Mouse (Mus musculus): ENCODE measurements around the gene Marveld1. TPM values are rescaled to one million over a fixed set of nuclear protein-coding genes. Genes with fewer than 3 reads are reported as not detected.

Marveld1 gene
- polyA plus RNA-seq, 1 experiment from 2014 or later = 34.3 TPM

DNA sequence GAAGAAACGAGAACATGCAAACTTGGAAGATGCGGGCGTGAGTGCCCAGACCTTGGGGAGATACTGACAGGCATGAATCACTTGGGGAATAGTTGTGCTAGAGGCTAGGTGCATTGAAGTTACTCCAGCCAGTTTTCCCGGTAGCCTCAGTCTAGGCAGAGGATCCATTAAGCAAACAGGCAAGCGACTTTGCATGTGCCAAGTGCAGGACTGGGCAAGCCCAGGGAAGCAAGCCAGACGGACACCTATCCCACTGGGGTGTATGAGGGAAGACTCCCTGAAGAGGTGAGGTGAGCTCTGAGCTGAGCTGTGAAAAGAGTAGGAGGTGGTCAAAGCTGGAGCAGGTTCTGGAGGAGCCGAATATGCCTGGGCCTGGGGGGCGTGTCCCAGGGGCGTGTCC lies 20.3 kb downstream of the Marveld1 start:
- ATAC-seq (no peak), DNase-seq (ENCODE audit: low read depth, low spot score) (no peak)
- CTCF ChIA-PET = interaction anchor here (1.1 to 9.1 kb wide), 4 partner anchors 17 to 133 kb away, joined by 3 to 97 read pairs (median 22); partner anchors contain the start of gene Pi4k2a
- peaks cover 3% of the 10 kb centered on the region for H3K27me3 ChIP-seq
- TF ChIP-seq CTCF (IDR thresholded peaks at IDR 0.05) = no peak
- in situ Hi-C loops (cut with MboI; ENCODE audit: low pct_unique_long_range_greater_than_20kb) = no loop called here
- POLR2A ChIA-PET = interaction anchor here (1.4 kb wide), 1 partner anchor 23 kb away, joined by 4 read pairs; no protein-coding TSS in a partner anchor

DNA sequence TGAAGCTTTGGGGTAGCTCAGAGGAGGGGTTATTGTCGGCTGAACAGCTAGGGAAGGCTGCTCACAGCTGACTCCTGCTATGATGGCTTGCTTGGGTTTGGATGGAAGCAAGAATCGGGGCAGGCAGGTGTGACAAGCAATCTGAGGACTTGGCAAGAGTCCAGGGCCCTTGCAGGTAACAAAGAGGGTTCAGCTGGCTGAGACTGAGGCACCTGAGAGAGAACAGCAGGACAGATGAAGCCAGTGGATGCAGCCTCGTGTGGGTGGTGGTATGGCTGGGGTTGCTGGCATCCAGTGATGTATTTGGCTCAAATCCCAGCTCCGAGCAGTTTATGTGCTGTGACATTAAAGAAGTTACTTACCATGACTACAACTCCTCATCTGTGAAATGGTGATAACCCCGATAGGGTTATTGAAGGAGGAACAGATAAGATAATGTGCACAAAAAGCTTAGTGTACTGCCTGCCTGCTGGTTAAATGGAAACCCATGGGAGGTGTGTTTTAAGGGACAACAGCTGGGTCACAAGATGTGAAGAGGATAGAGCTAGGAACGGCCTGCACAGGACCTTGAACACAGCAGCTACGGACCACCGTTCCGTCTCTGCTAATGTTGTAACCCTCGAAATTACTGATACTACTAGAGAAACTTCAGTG lies 22.2 kb downstream of the Marveld1 start:
- DNase-seq (ENCODE audit: low read depth, low spot score) (no peak), ATAC-seq (no peak)
- ChIA-PET CTCF (interaction anchor here (1.3 to 9.1 kb wide), 4 partner anchors 19 to 143 kb away, joined by 3 to 97 read pairs (median 21); partner anchors contain the start of gene Ankrd2), POLR2A (interaction anchor here (0.7 to 0.9 kb wide), 3 partner anchors 15 to 432 kb away, joined by 4 to 8 read pairs (median 5); no protein-coding TSS in a partner anchor)
- no peak for TF ChIP-seq CTCF (IDR thresholded peaks at IDR 0.05)
- H3K27me3 ChIP-seq = no peaks in the 10 kb centered on the region
- in situ Hi-C loops (cut with MboI; ENCODE audit: low pct_unique_long_range_greater_than_20kb) = no loop called here

DNA sequence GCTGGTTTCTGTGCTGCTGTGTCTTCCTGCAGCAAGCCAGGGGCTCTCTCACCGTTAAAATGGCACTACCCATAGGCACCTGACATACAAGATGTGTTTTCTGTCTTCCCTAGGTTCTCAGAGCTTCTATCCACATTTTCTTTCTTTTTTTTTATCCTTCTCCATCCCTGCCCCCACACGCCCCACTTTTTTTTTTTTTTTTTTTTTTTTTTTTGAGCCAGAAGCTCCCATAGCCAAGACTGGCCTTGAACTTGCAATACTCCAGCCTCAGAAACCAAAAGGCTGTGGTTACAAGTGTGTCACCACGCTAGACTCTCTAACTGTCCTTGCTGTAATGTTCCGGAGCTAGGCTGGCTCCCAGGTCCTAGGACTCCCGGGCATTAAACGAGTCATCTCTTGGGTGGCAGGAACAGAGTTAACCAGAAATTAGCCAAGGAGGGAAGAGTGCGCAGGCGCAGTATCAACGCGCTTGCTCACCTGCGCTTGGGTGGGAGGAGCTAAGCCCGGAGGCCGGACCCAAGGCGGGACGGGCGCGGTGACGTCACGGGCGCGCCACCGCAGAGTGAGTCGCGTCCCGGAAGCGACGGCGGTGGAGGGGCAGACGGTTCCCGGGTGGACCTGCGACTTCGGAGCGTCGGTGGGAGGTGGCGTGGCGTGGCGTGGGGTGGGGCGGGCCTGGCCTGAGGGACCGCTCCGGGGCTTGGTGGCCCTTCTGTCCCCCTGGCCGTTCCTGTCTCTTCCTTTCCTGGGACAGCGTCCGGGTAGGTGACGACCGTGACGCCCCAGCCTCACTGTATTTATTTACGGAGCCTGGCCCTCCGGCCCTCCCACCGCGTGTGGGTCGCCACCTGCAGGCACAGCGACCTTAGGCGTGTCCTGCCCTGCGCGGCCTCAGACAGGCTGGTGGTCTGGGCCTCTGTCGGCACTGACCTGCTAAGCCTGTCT lies 23.1 kb downstream of the Marveld1 start:
- ATAC-seq (peak; percentile 81), DNase-seq (ENCODE audit: low read depth, low spot score) (peak; percentile 90)
- in situ Hi-C loops (cut with MboI; ENCODE audit: low pct_unique_long_range_greater_than_20kb) = no loop called here
- ChIA-PET POLR2A (interaction anchor here (0.7 to 1.0 kb wide), 5 partner anchors 16 to 1354 kb away, joined by 3 to 8 read pairs (median 4); no protein-coding TSS in a partner anchor), CTCF (interaction anchor here (1.3 to 9.1 kb wide), 4 partner anchors 20 to 144 kb away, joined by 3 to 97 read pairs (median 21); partner anchors contain the start of gene Ankrd2)
- no peaks in the 10 kb centered on the region for H3K27me3 ChIP-seq
- TF ChIP-seq CTCF (IDR thresholded peaks at IDR 0.05) = no peak

DNA sequence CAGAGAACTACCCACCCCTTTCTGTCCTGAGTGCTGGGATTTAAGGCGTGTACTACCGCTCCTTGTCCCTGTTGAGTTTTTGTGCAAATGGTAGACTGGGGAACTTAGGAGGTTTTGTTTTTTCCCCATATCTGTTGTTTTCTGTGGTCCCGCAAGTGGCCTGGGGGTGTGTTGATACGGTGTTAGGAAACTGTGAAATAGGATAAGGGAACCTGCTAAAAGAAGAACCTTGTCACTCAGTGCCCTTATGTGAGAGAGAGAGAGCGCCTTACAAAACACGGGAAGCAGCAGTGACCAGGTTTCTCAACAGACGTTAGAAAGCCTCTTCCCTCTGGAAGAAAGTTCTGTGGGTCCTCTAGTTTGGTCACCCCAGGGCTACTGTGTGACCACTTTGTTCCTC lies 29.6 kb downstream of the Marveld1 start:
- TF ChIP-seq CTCF (IDR thresholded peaks at IDR 0.05) = no peak
- no peak for ATAC-seq
- in situ Hi-C loops (cut with MboI; ENCODE audit: low pct_unique_long_range_greater_than_20kb) = no loop called here
- H3K27me3 ChIP-seq = no peaks in the 10 kb centered on the region
- POLR2A ChIA-PET = no interaction called here
- no peak for DNase-seq (ENCODE audit: low read depth, low spot score)
- CTCF ChIA-PET = no interaction called here

DNA sequence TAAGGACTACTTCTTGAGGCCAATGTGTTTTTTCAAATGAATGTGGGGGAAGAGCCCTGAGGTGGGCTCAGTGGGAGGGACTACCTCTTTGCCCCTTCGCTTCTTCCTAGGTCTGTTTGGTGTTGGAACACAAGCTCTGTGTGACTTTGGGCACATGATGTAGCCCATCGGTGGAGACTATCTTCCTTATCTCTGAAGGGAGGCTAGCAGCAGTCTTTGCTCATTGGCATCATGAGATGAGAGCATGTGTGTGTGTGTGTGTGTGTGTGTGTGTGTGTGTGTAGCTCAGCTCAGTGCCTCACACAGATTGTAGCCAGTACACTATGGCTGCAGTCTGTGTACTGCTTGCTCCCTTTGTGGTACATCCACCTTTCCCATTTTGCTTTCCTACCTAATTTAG lies 30.3 kb downstream of the Marveld1 start:
- ATAC-seq (no peak), DNase-seq (ENCODE audit: low read depth, low spot score) (no peak)
- POLR2A ChIA-PET = no interaction called here
- H3K27me3 ChIP-seq = no peaks in the 10 kb centered on the region
- CTCF ChIA-PET = no interaction called here
- in situ Hi-C loops (cut with MboI; ENCODE audit: low pct_unique_long_range_greater_than_20kb) = no loop called here
- TF ChIP-seq CTCF (IDR thresholded peaks at IDR 0.05) = no peak

DNA sequence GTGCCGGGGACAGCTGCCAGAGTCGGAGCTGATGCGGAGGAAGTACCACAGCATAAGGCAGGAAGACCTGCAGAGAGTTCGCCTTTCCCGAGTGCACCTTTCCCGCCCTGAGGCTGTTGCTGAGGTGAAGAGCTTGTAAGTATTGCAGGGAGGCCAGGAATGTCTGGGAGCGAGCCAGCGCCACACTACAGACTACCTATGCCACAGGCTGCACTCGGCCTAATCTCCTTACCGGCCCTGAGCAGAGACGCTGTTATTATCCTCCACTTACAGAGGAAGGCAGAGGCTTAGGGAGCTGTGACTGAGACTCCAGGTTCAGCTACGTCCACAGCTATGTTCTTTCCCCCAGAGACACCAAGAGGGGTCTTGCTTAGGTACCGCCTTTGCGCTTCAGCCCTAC lies 32.2 kb downstream of the Marveld1 start:
- ATAC-seq = no peak
- H3K27me3 ChIP-seq = no peaks in the 10 kb centered on the region
- DNase-seq (ENCODE audit: low read depth, low spot score) = no peak
- in situ Hi-C loops (cut with MboI; ENCODE audit: low pct_unique_long_range_greater_than_20kb) = no loop called here
- CTCF ChIA-PET = interaction anchor here (1.1 kb wide), 1 partner anchor 32 kb away, joined by 3 read pairs; the partner anchor contains the start of gene Marveld1
- TF ChIP-seq CTCF (IDR thresholded peaks at IDR 0.05) = no peak
- POLR2A ChIA-PET = no interaction called here

DNA sequence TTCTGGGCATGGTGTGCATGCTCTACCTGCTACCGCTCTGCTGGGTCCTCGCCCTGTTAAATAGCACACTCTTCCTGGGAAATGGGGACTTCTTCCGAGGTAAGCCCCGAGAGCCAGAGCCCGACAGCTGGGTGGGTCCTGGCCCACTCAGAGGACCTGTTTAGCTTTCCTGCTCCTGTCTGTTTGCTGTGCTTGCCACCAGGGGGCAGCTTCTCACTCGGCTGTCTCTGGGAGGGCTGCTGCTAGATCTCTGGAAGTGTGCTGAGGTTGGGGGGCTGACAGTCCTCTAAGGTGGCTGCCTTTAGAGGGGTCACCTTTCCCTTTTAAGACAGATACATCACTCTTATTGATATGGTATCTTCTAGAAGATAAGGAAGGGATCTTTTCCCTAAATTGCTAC lies 35.5 kb downstream of the Marveld1 start:
- CTCF ChIA-PET = interaction anchor here (0.8 to 4.0 kb wide), 10 partner anchors 8 to 120 kb away, joined by 3 to 19 read pairs (median 4); no protein-coding TSS in a partner anchor
- no peak for ATAC-seq
- TF ChIP-seq CTCF (IDR thresholded peaks at IDR 0.05) = peak; percentile 75
- POLR2A ChIA-PET = no interaction called here
- DNase-seq (ENCODE audit: low read depth, low spot score) = no peak
- in situ Hi-C loops (cut with MboI; ENCODE audit: low pct_unique_long_range_greater_than_20kb) = no loop called here
- H3K27me3 ChIP-seq = no peaks in the 10 kb centered on the region

DNA sequence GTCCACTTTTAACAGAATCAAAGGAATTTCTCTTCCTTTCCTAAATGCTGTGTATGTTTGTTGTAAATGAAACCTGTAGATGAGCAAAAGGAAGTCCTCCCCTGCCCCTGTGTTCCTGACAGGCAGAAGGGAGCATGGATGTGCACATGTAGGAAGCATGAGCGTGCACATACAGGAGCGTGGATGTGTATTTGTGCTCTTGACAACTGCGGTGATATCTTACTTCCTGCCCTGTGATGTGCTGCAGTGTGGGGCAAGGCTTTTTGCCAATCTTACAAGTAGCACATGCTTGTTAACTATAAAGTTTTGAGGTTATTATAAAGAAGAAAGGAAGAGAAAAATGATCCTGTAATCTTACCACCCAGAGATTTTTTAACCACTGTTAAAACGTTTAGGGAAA lies 42.5 kb downstream of the Marveld1 start:
- no peak for ATAC-seq

DNA sequence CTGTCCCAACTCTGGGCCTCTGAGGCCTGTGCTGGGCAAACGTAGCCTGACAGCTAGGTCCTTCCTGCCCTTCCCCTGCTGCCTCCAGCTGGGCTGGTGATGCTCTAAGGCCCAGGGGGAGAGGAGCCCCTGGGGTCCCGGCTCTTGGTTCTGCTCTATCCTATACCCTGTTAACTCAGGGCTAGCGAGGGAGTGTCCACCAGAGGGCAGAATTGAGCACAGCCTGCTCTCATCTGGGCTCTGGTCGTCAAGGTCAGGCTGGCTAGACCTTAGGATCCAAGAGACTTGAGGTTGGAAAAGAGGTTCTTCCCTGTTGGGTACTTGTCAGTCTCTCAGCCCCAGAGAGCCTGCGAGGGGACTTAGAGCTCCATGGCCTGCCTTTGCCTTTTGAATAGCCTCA lies 43.3 kb downstream of the Marveld1 start:
- ChIA-PET CTCF (interaction anchor here (0.9 to 2.4 kb wide), 8 partner anchors 9 to 90 kb away, joined by 3 to 10 read pairs (median 4); no protein-coding TSS in a partner anchor), POLR2A (interaction anchor here (1.0 kb wide), 1 partner anchor 14 kb away, joined by 3 read pairs; no protein-coding TSS in a partner anchor)
- peak; percentile 67 for ATAC-seq
- in situ Hi-C loops (cut with MboI; ENCODE audit: low pct_unique_long_range_greater_than_20kb) = no loop called here
- no peaks in the 10 kb centered on the region for H3K27me3 ChIP-seq
- peak; percentile 92 for TF ChIP-seq CTCF (IDR thresholded peaks at IDR 0.05)
- no peak for DNase-seq (ENCODE audit: low read depth, low spot score)

More for the DNA sequence above, 42.5 kb downstream of the Marveld1 start:
- TF ChIP-seq CTCF (IDR thresholded peaks at IDR 0.05) = no peak
- in situ Hi-C loops (cut with MboI; ENCODE audit: low pct_unique_long_range_greater_than_20kb) = no loop called here
- ChIA-PET CTCF (interaction anchor here (1.4 to 2.4 kb wide), 5 partner anchors 28 to 91 kb away, joined by 3 to 10 read pairs (median 6); no protein-coding TSS in a partner anchor), POLR2A (no interaction called here)
- no peak for DNase-seq (ENCODE audit: low read depth, low spot score)
- H3K27me3 ChIP-seq = no peaks in the 10 kb centered on the region

DNA sequence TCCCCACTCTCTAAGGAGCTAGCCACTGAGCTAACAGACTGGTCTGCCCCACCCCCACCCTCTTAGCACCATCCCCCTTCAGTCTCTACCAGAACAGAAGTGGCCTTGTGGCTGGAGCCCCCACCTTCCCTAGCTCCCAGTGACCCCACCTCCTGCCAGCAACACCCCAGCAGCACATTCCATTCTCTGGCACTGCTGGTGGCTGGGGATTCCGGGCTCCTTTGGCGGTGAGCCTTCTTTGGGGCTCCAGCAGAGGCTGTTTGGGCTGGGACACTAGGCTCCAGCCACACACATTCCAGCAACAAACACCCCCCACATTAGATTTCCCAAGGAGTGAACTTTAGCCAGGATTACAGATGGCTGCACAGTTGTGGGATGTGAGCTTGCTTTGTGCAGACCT lies 46.1 kb downstream of the Marveld1 start:
- no peak for ATAC-seq
- in situ Hi-C loops (cut with MboI; ENCODE audit: low pct_unique_long_range_greater_than_20kb) = no loop called here
- CTCF ChIA-PET = interaction anchor here (0.7 to 2.0 kb wide), 4 partner anchors 10 to 79 kb away, joined by 3 to 8 read pairs (median 3); no protein-coding TSS in a partner anchor
- H3K27me3 ChIP-seq = no peaks in the 10 kb centered on the region
- no peak for TF ChIP-seq CTCF (IDR thresholded peaks at IDR 0.05)
- DNase-seq (ENCODE audit: low read depth, low spot score) = no peak
- POLR2A ChIA-PET = no interaction called here

All from Patski (cell line).